Mouse (Mus musculus): ENCODE measurements around the gene Trub1. TPM values are rescaled to one million over a fixed set of nuclear protein-coding genes. Genes with fewer than 3 reads are reported as not detected.

Gene Trub1
- 10 to 100 TPM in 1 of 2 experiments, 1 to 10 TPM in 1; 8.2 to 17.6 TPM for polyA plus RNA-seq (2017; shearing (Covaris generic))

DNA sequence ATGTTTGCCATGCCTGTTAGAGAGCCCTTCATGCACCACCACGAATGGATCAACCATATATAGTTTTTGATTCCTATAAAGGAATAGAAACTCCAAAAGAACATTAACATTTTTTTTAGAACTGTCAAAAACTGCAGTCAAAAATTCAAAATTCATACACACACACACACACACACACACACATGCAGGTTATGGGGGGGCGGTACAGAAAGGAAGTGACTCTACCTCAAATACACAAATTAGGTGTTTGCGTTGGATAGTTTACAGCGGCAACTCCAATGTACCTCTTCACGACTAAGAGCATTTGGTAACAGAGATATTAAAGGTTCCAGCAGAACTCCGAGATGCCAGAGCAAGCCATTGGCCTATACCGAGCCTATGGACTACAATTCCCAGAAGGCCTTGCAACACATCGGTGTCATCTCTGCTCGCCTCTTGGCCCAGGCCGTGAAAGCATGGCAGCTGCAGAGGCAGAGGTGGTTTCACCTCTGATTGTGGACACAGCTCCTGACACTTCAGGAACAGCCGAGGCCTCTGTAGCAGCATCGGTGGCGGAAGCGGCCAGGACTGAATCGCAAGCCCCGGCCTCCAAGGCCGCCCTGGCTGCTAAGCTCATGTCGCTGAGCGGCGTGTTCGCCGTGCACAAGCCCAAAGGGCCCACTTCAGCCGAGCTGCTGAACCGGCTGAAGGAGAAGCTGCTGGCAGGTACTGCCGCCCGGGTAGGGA lies at the start of gene Trub1:
TSS of gene Trub1 (plus strand) at position 421 of the 726 bp plus-strand sequence.

Other genes starting within 250 kb of the Trub1 start
- gene Ablim1, start 138.0 kb upstream of the Trub1 start, polyA plus RNA-seq (2017; shearing (Covaris generic)), result 100 to 1,000 TPM; 398 to 448 TPM
- gene Fam160b1, start 92.2 kb upstream of the Trub1 start, polyA plus RNA-seq (2017; shearing (Covaris generic)), result 10 to 100 TPM; 21.8 to 25.8 TPM
- 1 to 10 TPM; 1.2 to 1.5 TPM for gene Atrnl1, start 158.1 kb downstream of the Trub1 start, polyA plus RNA-seq (2017; shearing (Covaris generic))

All from activated CD4-positive, CD25-positive, alpha-beta regulatory T cell (primary cell).